Mouse (Mus musculus): Measurements from ENCODE around the gene Ccdc107.

The Ccdc107 gene

GRCm38 (mm10) chr4:43515764-43516708, 23.3 kb downstream of the Ccdc107 start:
- no peak for DNase-seq

- no peak for DNase-seq
Observed at GRCm38 (mm10) chr4:43519551-43519950, 26.9 kb downstream of the Ccdc107 start.

GRCm38 (mm10) chr4:43519956-43520355, 27.3 kb downstream of the Ccdc107 start:
- DNase-seq, result peak; percentile 67

GRCm38 (mm10) chr4:43527880-43528279, 35.2 kb downstream of the Ccdc107 start:
- no peak for DNase-seq

- no peak for DNase-seq
Observed at GRCm38 (mm10) chr4:43528487-43528886, 35.8 kb downstream of the Ccdc107 start.

GRCm38 (mm10) chr4:43530081-43530501, 37.4 kb downstream of the Ccdc107 start:
- DNase-seq, result no peak

GRCm38 (mm10) chr4:43530581-43530980, 37.9 kb downstream of the Ccdc107 start:
- DNase-seq, result peak; percentile 72

GRCm38 (mm10) chr4:43533270-43533669, 40.6 kb downstream of the Ccdc107 start:
- DNase-seq, result no peak

- no peak for DNase-seq
Observed at GRCm38 (mm10) chr4:43535628-43536027, 42.9 kb downstream of the Ccdc107 start.

- no peak for DNase-seq
Observed at GRCm38 (mm10) chr4:43536031-43536430, 43.3 kb downstream of the Ccdc107 start.

- DNase-seq, result no peak
Observed at GRCm38 (mm10) chr4:43542044-43542443, 49.3 kb downstream of the Ccdc107 start.
